Mouse (Mus musculus): ENCODE data around the gene Ttyh1. TPM values are rescaled to one million over a fixed set of nuclear protein-coding genes. Genes with fewer than 3 reads are reported as not detected.

The Ttyh1 gene
- polyA plus RNA-seq, 1 experiment from 2014 or later = 3.7 TPM

- ATAC-seq = no peak
- Histone ChIP-seq H3K9ac (ENCODE audit: low read depth, low read length) (no peak overlapping the region), H3K4me3 (ENCODE audit: low read depth, low read length) (no peak overlapping the region), H3K9me3 (ENCODE audit: control insufficient read depth) (no peaks in the 10 kb centered on the region), H3K27ac (ENCODE audit: low read depth, low read length) (no peak overlapping the region), H3K4me1 (replicated peaks; ENCODE audit: control insufficient read depth, insufficient read depth, low read length) (no peaks in the 10 kb centered on the region), H3K36me3 (ENCODE audit: control insufficient read depth, insufficient read depth) (no peaks in the 10 kb centered on the region), H3K27me3 (replicated peaks; ENCODE audit: control insufficient read depth, insufficient read depth, low read length) (no peaks in the 10 kb centered on the region), H3K4me2 (replicated peaks; ENCODE audit: low read depth) (no peak overlapping the region)
- TF ChIP-seq CTCF (IDR thresholded peaks at IDR 0.05; ENCODE audit: low read depth) = no peak
- WGBS = 44% methylated on average over 8 of the region's 8 CpGs
Measured at GRCm38 (mm10) chr7:4091170-4091569, 28.0 kb upstream of the Ttyh1 start.

GRCm38 (mm10) chr7:4098301-4098700 lies 20.9 kb upstream of the Ttyh1 start:
- Histone ChIP-seq H3K4me2 (replicated peaks; ENCODE audit: low read depth) (no peak overlapping the region), H3K4me3 (ENCODE audit: low read depth, low read length) (no peak overlapping the region), H3K27me3 (replicated peaks; ENCODE audit: control insufficient read depth, insufficient read depth, low read length) (no peaks in the 10 kb centered on the region), H3K36me3 (ENCODE audit: control insufficient read depth, insufficient read depth) (no peaks in the 10 kb centered on the region), H3K9ac (ENCODE audit: low read depth, low read length) (no peak overlapping the region), H3K9me3 (ENCODE audit: control insufficient read depth) (no peaks in the 10 kb centered on the region), H3K4me1 (replicated peaks; ENCODE audit: control insufficient read depth, insufficient read depth, low read length) (no peaks in the 10 kb centered on the region), H3K27ac (ENCODE audit: low read depth, low read length) (no peak overlapping the region)
- 78% methylated on average over 2 of the region's 2 CpGs for WGBS
- ATAC-seq = no peak
- no peak for TF ChIP-seq CTCF (IDR thresholded peaks at IDR 0.05; ENCODE audit: low read depth)

GRCm38 (mm10) chr7:4098832-4099231 lies 20.4 kb upstream of the Ttyh1 start:
- ATAC-seq = no peak
- TF ChIP-seq CTCF (IDR thresholded peaks at IDR 0.05; ENCODE audit: low read depth) = no peak
- WGBS = 64% methylated on average over 2 of the region's 2 CpGs

GRCm38 (mm10) chr7:4101144-4101543 lies 18.1 kb upstream of the Ttyh1 start:
- no peaks in the 10 kb centered on the region for H3K4me1 ChIP-seq (replicated peaks; ENCODE audit: control insufficient read depth, insufficient read depth, low read length)
- WGBS = 84% methylated on average over 5 of the region's 5 CpGs

More at GRCm38 (mm10) chr7:4098832-4099231, 20.4 kb upstream of the Ttyh1 start:
- Histone ChIP-seq H3K4me3 (ENCODE audit: low read depth, low read length) (no peak overlapping the region), H3K4me2 (replicated peaks; ENCODE audit: low read depth) (no peak overlapping the region), H3K9ac (ENCODE audit: low read depth, low read length) (no peak overlapping the region), H3K27ac (ENCODE audit: low read depth, low read length) (no peak overlapping the region), H3K27me3 (replicated peaks; ENCODE audit: control insufficient read depth, insufficient read depth, low read length) (no peaks in the 10 kb centered on the region), H3K9me3 (ENCODE audit: control insufficient read depth) (no peaks in the 10 kb centered on the region), H3K36me3 (ENCODE audit: control insufficient read depth, insufficient read depth) (no peaks in the 10 kb centered on the region), H3K4me1 (replicated peaks; ENCODE audit: control insufficient read depth, insufficient read depth, low read length) (no peaks in the 10 kb centered on the region)

GRCm38 (mm10) chr7:4103411-4103810 lies 15.8 kb upstream of the Ttyh1 start:
- 13% methylated on average over 4 of the region's 4 CpGs for WGBS
- no peaks in the 10 kb centered on the region for H3K36me3 ChIP-seq (ENCODE audit: control insufficient read depth, insufficient read depth)
- no peak for ATAC-seq
- peak; percentile 71 for TF ChIP-seq CTCF (IDR thresholded peaks at IDR 0.05; ENCODE audit: low read depth)
- H3K4me2 ChIP-seq (replicated peaks; ENCODE audit: low read depth) = no peak overlapping the region
- no peaks in the 10 kb centered on the region for H3K4me1 ChIP-seq (replicated peaks; ENCODE audit: control insufficient read depth, insufficient read depth, low read length)
- no peak overlapping the region for H3K4me3 ChIP-seq (ENCODE audit: low read depth, low read length)
- no peaks in the 10 kb centered on the region for H3K9me3 ChIP-seq (ENCODE audit: control insufficient read depth)
- no peak overlapping the region for H3K27ac ChIP-seq (ENCODE audit: low read depth, low read length)
- H3K9ac ChIP-seq (ENCODE audit: low read depth, low read length) = no peak overlapping the region
- H3K27me3 ChIP-seq (replicated peaks; ENCODE audit: control insufficient read depth, insufficient read depth, low read length) = no peaks in the 10 kb centered on the region

More at GRCm38 (mm10) chr7:4101144-4101543, 18.1 kb upstream of the Ttyh1 start:
- Histone ChIP-seq H3K36me3 (ENCODE audit: control insufficient read depth, insufficient read depth) (no peaks in the 10 kb centered on the region), H3K4me3 (ENCODE audit: low read depth, low read length) (no peak overlapping the region), H3K9ac (ENCODE audit: low read depth, low read length) (no peak overlapping the region), H3K27ac (ENCODE audit: low read depth, low read length) (no peak overlapping the region), H3K27me3 (replicated peaks; ENCODE audit: control insufficient read depth, insufficient read depth, low read length) (no peaks in the 10 kb centered on the region), H3K4me2 (replicated peaks; ENCODE audit: low read depth) (no peak overlapping the region), H3K9me3 (ENCODE audit: control insufficient read depth) (no peaks in the 10 kb centered on the region)
- no peak for TF ChIP-seq CTCF (IDR thresholded peaks at IDR 0.05; ENCODE audit: low read depth)
- no peak for ATAC-seq

GRCm38 (mm10) chr7:4111766-4112165 lies 7.4 kb upstream of the Ttyh1 start:
- WGBS = 44% methylated on average over 3 of the region's 3 CpGs
- Histone ChIP-seq H3K4me3 (ENCODE audit: low read depth, low read length) (no peak overlapping the region), H3K9ac (ENCODE audit: low read depth, low read length) (no peak overlapping the region), H3K27me3 (replicated peaks; ENCODE audit: control insufficient read depth, insufficient read depth, low read length) (no peaks in the 10 kb centered on the region), H3K27ac (ENCODE audit: low read depth, low read length) (no peak overlapping the region), H3K36me3 (ENCODE audit: control insufficient read depth, insufficient read depth) (no peaks in the 10 kb centered on the region), H3K4me2 (replicated peaks; ENCODE audit: low read depth) (no peak overlapping the region), H3K9me3 (ENCODE audit: control insufficient read depth) (no peaks in the 10 kb centered on the region), H3K4me1 (replicated peaks; ENCODE audit: control insufficient read depth, insufficient read depth, low read length) (no peaks in the 10 kb centered on the region)
- TF ChIP-seq CTCF (IDR thresholded peaks at IDR 0.05; ENCODE audit: low read depth) = no peak
- ATAC-seq = no peak

Data from intestine, postnatal 0 days (tissue).